Mouse (Mus musculus) thymus, adult 2 months (tissue): ENCODE results near the gene Fbxl20. TPM values are rescaled to one million over a fixed set of nuclear protein-coding genes. Genes with fewer than 3 reads are reported as not detected.

Experiments used
- DNase-seq: peaks from one replicate; pipeline ENCODE4 v3.0.0; 2021
- H3K27ac ChIP-seq: fragments of 200-500 bp; 2 replicates; pipeline ENCODE4 v1.5.1; 2012; ENCODE audit warnings: low read length, control low read depth; ENCODE audit not compliant: control insufficient read depth, insufficient read depth
- H3K27me3 ChIP-seq: fragments of 200-500 bp; 2 replicates; pipeline ENCODE4 v1.6.1; 2012; ENCODE audit warnings: mild to moderate bottlenecking, low read length, moderate library complexity, mixed read lengths; ENCODE audit not compliant: control insufficient read depth, insufficient read depth
- H3K36me3 ChIP-seq: fragments of 200-500 bp; 2 replicates; pipeline ENCODE4 v1.6.1; 2012; ENCODE audit warnings: mild to moderate bottlenecking, low read length, moderate library complexity; ENCODE audit not compliant: control insufficient read depth, insufficient read depth
- H3K4me1 ChIP-seq: fragments of 200-500 bp; replicated peaks from 2 replicates; pipeline ENCODE4 v1.6.1; 2012; ENCODE audit warnings: low read length; ENCODE audit not compliant: control insufficient read depth, insufficient read depth
- H3K4me3 ChIP-seq: fragments of 200-500 bp; 2 replicates; pipeline ENCODE4 v1.5.1; 2012; ENCODE audit warnings: mild to moderate bottlenecking, low read length, control low read depth, moderate library complexity; ENCODE audit not compliant: control insufficient read depth, insufficient read depth
- CTCF ChIP-seq: fragments of 200-500 bp; IDR thresholded peaks from 2 replicates; pipeline ENCODE4 v1.5.1; 2012; ENCODE audit warnings: mild to moderate bottlenecking, control low read depth, low read length, moderate library complexity, borderline replicate concordance; ENCODE audit not compliant: control insufficient read depth, poor library complexity, insufficient read depth; ENCODE audit errors: extremely low read depth
- POLR2A ChIP-seq: fragments of 200-500 bp; IDR thresholded peaks from 2 replicates; pipeline ENCODE4 v1.6.1; 2012; ENCODE audit warnings: mild to moderate bottlenecking, low read length, control low read depth, moderate library complexity; ENCODE audit not compliant: control insufficient read depth, poor library complexity, insufficient read depth; ENCODE audit errors: extremely low read depth
- WGBS: fragments of 180-500 bp; shearing (Covaris S2); methylation state at CpG from one replicate; pipeline ENCODE4 v1.1.7; 2018; 5-methylcytosine and 5-hydroxymethylcytosine counted together
- polyA plus RNA-seq: library from polyadenylated mRNA; depleted of rRNA; stranded (reverse); fragments of >200 nt; gene quantifications from 2 replicates; pipeline ENCODE4 v1.2.3, GENCODE M21; 2012

Gene Fbxl20
- polyA plus RNA-seq, 1 experiment, result 40.3 TPM

DNA sequence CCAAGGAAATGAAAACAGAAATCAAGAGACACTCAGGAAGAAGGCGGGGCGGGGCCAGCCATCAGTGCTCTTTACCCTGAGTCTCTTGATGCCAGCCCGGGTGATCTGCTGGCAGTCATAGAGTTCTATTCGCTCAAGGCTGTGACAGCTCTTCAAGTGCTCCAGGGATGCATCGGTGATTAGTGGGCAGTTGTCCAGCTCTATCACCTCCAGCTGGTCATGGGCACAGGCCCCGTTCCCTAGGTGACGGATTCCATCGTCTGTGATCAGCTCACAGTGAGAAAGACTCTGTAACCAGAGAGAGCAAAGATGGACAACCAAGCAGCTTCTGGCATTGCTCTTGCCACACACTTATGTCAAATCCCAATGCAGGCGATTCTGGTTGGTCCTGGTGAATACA is 59.6 kb downstream of the Fbxl20 start:
- 96% methylated on average over 9 of the region's 9 CpGs for WGBS
- Histone ChIP-seq H3K27ac (no peak overlapping the region), H3K36me3 (peaks cover 60% of the 10 kb centered on the region), H3K4me1 (no peaks in the 10 kb centered on the region), H3K4me3 (no peak overlapping the region), H3K27me3 (no peaks in the 10 kb centered on the region)
- DNase-seq, result no peak
- no peak for TF ChIP-seq POLR2A
- no peak for TF ChIP-seq CTCF

DNA sequence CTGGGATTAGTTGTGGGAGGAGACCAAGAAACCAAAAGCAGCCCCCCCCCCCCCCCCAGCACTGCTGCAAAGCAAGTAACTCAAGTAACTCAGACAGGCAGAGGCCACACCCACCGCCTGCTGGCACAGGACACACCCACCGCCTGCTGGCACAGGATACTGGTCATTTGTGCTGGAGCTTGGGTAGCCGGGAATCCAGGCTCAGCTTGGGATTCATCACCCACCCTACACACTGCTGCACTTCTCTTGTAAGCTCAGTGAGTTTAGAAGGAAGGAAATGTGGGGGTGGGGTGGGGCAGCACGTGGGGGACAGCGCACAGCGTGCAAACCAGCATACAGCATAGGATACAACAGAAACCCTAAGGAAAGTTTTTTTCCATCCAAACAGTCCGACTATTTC is 62.0 kb downstream of the Fbxl20 start:
- H3K27me3 ChIP-seq, result no peaks in the 10 kb centered on the region
- H3K36me3 ChIP-seq, result peaks cover 46% of the 10 kb centered on the region
- peaks cover 12% of the 10 kb centered on the region for H3K4me1 ChIP-seq
- 75% methylated on average over 7 of the region's 7 CpGs for WGBS
- TF ChIP-seq CTCF (no peak), POLR2A (no peak)
- DNase-seq, result no peak
- H3K4me3 ChIP-seq, result no peak overlapping the region
- H3K27ac ChIP-seq, result no peak overlapping the region

DNA sequence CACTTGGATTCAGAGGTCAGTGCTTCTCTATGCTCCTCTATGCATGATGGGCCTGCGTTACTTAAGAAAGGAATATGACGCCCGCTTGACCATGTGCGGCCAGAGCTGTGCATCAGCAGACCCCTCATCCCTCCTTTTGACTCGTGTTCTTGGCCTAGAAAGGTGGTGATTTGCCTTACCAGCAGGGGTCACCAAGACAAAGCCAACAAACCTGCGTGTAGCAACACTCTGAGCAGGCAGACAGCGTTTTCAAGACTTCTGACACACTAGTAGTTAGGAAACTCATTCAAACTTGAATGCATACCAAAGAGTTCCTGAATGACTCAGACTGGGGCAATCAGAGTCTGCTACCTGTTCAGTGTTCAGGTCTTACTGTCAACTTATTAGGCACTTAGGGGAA is 63.6 kb downstream of the Fbxl20 start:
- peaks cover 35% of the 10 kb centered on the region for H3K36me3 ChIP-seq
- peaks cover 17% of the 10 kb centered on the region for H3K4me1 ChIP-seq
- no peaks in the 10 kb centered on the region for H3K27me3 ChIP-seq
- H3K27ac ChIP-seq, result no peak overlapping the region
- no peak for DNase-seq
- WGBS, result 91% methylated on average over 7 of the region's 7 CpGs
- TF ChIP-seq CTCF (no peak), POLR2A (no peak)
- no peak overlapping the region for H3K4me3 ChIP-seq

DNA sequence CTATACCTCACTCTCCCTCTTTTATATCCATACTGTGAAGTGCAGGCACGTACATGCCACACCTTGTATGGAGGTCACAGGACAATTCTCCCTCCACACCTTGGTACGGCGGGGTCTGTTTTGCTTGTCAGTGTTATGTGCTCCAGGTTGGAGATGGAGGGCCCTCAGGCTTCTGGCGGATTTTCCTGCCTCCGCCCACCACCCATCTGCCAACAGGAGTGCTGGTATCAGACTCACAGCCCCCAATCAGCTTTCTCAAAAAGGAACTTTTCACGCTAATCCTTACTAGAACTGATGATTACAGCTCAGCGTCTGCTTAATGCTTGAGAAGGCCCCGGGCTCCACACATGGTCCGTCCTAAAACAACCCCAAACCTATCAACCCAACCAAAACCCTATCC is 64.1 kb downstream of the Fbxl20 start:
- Histone ChIP-seq H3K36me3 (peaks cover 31% of the 10 kb centered on the region), H3K4me1 (peaks cover 17% of the 10 kb centered on the region), H3K4me3 (no peak overlapping the region), H3K27me3 (no peaks in the 10 kb centered on the region), H3K27ac (no peak overlapping the region)
- no peak for DNase-seq
- no peak for TF ChIP-seq POLR2A
- WGBS, result 98% methylated on average over 9 of the region's 9 CpGs

DNA sequence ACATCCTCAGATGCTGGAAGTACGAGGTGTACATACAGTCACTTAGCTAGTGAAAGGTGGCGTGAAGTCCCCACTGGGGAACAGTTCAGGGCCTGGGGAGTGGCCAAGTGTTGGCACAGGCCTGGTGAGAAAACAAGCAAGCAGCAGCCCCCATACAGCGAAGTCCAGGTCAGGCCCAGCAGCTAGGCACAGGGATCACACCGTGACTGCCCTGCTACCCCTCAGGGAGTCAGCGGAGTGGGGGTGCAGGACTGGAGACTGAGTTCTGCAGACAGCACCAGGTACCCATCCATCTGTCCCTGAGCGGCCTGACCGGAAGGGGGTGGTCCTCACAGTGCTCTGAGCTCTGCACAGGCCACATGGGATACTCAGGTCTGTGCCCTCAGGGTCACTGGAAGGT is 67.5 kb downstream of the Fbxl20 start:
- H3K36me3 ChIP-seq, result no peaks in the 10 kb centered on the region; the same call in 1 of the 2 replicates
- no peak for DNase-seq
- WGBS, result 95% methylated on average over 7 of the region's 7 CpGs
- no peaks in the 10 kb centered on the region for H3K27me3 ChIP-seq
- TF ChIP-seq POLR2A (no peak), CTCF (no peak)
- H3K4me3 ChIP-seq, result no peak overlapping the region
- H3K27ac ChIP-seq, result no peak overlapping the region
- H3K4me1 ChIP-seq, result peaks cover 17% of the 10 kb centered on the region

DNA sequence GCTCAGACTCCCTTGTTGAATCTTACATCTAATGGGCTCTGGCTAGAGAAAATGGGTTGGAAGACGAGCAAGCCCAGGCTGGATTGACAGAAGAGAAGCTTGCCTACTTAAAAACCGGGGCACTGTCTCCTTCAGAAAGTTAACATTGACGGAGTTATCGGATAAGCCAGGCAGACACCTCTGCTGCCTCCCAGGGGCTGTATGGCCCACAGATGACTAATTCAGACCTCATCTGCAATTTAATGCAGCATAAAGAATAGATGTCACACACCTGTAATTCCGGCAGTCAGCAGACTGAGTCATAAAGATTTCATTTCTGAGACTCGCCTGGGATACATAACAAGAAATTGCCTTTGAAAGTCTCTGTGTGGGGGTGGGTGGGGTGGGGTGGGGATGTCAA is 69.8 kb downstream of the Fbxl20 start:
- WGBS, result 91% methylated on average over 6 of the region's 6 CpGs
- Histone ChIP-seq H3K36me3 (no peaks in the 10 kb centered on the region), H3K4me1 (peaks cover 17% of the 10 kb centered on the region), H3K4me3 (no peak overlapping the region), H3K27me3 (no peaks in the 10 kb centered on the region), H3K27ac (no peak overlapping the region)
- TF ChIP-seq CTCF, result no peak
- no peak for TF ChIP-seq POLR2A
- no peak for DNase-seq

DNA sequence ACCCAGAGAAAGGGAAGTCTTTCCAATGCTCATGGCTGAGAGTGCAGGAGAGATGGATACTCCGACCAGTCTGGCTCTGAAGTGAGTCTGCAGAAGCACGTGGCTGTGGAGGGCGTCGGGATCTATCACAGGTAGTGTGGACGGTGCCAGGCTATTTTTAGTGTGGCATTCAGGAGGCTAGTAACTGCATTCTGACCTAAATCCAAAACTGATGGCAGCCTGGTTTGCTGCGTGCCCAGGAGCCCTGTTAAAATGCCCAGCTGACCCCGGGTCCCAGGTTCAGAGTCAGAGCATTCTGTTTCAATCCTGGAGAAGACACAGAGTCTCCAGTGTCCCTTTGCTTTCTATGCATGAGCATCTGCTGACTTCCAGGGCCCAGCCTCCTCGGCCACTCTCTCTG is 73.1 kb downstream of the Fbxl20 start:
- Histone ChIP-seq H3K27me3 (no peaks in the 10 kb centered on the region), H3K4me1 (no peaks in the 10 kb centered on the region), H3K27ac (no peak overlapping the region), H3K4me3 (no peak overlapping the region), H3K36me3 (no peaks in the 10 kb centered on the region)
- no peak for TF ChIP-seq CTCF
- TF ChIP-seq POLR2A, result no peak
- WGBS, result 83% methylated on average over 8 of the region's 8 CpGs
- DNase-seq, result no peak
